Mouse (Mus musculus): ENCODE data around the gene Galnt17.

The Galnt17 gene

GRCm38 (mm10) chr5:131308397-131308796, at the start of gene Galnt17:
Gene Galnt17 (minus strand): TSS chr5:131308497.
- no peak for DNase-seq (ENCODE audit: low spot score)

DNA sequence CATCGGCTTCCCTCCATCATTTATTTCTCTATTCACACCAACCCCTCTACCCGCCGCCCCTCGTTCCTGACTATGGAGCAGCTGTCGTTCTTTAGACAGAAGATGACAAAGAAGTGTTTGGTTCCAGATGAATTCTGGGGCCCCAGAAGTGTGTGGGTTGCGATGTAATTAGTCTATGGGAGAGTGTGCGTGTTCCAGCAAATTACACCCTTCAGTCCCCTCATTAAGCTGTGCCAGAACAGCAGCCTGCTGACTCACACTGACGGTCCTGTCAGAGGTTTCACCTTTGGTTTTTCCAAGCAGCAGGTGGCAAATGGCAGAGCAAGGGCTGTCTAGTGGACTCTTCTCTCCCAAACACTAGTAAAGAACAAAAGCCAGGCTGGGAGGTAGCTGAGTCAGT, 26.2 kb upstream of the Galnt17 start:
- no peak for DNase-seq (ENCODE audit: low spot score)

DNA sequence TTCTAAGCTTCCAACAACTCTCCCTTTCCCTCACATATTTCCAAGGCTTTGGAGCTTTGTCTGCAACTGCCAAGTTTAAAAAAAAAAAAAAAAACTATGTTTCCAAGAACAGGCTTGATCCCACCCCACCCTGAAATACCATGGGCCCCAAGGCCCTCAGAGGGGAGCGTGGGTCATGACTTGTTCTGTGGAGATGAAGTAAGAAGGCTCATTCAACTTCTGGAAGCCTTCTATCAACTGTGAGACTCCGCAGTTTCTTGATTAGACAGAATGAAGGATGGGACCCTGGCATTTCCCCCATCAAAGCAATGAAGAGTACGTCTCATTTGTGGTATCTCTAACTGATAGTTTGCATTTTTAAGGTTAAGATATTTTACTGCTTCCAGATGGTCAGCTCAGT, 13.0 kb upstream of the Galnt17 start:
- no peak for DNase-seq (ENCODE audit: low spot score)

DNA sequence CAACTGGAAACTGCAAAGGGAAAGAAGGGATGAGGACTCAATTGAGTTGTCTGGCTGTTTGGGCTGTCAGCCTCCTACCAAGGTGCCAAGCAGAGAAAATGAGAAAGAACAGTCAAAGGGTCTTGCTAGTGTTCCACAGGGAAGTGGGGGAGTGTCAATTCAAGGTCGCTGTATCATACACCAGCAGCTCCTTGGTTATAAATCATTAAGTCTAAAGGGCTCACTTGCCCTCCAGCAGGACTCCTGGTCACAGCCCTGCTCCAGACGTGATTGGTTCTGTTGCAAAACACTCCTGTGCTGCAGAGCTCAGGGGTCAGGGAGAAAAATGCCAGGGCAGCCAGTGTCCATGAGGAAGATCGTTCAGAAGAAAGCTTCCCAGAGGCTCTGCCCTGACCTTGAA, 11.3 kb upstream of the Galnt17 start:
- DNase-seq (ENCODE audit: low spot score) = no peak

DNA sequence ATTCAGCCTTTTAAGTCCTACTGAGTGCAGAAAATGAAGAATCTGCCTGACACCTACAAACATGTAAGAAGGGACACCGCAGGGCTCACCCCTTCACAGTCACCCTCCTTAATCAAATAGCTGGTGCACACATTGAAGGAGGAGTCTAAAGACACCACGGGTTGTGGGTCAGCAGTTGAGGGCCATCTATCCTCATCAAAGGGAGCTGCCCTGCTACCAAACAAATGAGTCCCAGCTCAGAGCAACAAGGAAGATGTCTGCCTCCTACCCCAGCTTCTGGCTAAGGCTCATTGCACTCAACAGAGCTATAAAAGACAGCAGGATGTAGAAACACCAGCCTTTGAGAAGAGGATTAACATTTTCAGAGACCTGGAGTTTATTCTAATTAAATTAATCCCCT, 10.8 kb upstream of the Galnt17 start:
- DNase-seq (ENCODE audit: low spot score) = no peak

DNA sequence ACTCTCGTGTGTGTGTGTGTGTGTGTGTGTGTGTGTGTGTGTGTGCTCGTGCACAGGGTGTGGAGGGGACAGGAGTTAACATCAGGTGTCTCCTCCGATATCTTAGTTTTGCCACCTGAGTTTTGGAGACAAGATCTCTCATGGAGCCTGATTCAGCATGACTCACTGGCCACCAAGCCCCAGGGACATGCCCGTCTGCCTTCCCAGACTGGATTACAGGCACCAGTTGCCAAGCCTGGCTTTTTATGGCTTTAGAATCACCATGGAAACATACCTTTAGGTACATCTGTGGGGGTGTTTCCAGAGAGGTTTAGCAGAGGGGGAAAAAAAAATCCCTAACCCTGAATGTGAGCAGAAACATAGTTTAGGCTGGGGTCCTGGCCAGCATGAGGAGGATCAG, 6.7 kb upstream of the Galnt17 start:
- no peak for DNase-seq (ENCODE audit: low spot score)

GRCm38 (mm10) chr5:131307656-131308151, 593 bp downstream of the Galnt17 start:
- peak; percentile 65 for DNase-seq (ENCODE audit: low spot score)

- DNase-seq (ENCODE audit: low spot score) = peak; percentile 19
Measured at GRCm38 (mm10) chr5:131306908-131307655, 1.2 kb downstream of the Galnt17 start.

- no peak for DNase-seq (ENCODE audit: low spot score)
Measured at GRCm38 (mm10) chr5:131306321-131306907, 1.9 kb downstream of the Galnt17 start.

DNA sequence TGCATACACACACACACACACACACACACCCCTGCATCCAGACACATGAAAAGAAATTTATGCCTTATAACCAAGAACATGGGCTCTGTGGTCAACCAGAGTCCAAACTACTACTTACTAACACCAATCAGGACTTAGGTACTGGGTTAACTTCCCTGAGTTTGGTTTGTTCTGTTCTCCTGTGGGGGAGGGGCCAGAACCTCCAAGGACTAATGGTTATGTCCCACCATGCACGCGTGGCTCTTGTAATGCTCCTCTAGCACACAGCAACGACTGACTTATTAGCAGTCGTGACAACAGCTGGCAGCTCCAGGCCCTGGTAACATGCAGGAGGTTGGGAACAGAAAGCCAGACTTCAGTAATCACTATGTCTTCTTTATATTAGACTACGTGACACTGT, 3.1 kb downstream of the Galnt17 start:
- DNase-seq (ENCODE audit: low spot score) = no peak

- DNase-seq (ENCODE audit: low spot score) = no peak
Measured at GRCm38 (mm10) chr5:131301526-131301925, 6.8 kb downstream of the Galnt17 start.

GRCm38 (mm10) chr5:131293726-131294449, 14.4 kb downstream of the Galnt17 start:
- no peak for DNase-seq (ENCODE audit: low spot score)

DNA sequence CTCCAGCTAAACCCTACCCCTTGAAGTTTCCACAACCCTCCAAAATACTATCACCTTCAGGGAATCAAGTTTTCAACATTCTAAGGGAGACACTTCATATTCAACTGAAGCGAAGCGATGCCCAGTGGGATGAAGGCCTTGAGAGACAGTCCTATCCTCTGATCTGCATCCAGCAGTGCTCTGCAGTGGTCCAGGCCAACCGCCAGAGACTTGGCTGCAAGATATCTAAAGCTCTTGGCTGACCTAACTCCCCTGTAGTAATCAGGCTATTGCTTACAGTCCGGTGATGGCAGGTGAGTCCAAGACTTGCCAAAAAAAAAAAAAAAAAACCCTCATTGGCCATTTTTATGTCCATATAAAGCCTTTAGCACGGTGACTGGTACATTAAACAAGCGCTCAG, 21.2 kb downstream of the Galnt17 start:
- no peak for DNase-seq (ENCODE audit: low spot score)

DNA sequence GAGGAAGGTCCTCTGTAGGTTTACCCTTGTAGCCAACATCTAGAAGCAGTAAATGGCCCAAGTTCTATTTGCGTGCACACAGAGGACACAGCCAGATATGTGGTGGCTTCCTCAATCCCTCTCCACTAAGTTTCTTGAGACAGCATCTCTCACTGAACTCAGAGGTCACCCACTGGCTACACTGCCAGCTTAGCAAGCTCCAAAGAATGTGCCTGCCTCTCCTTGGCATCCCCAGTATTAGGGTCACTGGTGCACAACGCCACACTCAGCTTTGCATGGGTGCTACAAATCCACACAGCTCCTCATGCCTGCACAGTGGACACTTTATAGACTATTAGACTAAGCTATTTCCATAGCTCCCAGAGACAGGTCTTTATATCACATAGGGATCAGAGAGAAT, 21.6 kb downstream of the Galnt17 start:
- DNase-seq (ENCODE audit: low spot score) = no peak

DNA sequence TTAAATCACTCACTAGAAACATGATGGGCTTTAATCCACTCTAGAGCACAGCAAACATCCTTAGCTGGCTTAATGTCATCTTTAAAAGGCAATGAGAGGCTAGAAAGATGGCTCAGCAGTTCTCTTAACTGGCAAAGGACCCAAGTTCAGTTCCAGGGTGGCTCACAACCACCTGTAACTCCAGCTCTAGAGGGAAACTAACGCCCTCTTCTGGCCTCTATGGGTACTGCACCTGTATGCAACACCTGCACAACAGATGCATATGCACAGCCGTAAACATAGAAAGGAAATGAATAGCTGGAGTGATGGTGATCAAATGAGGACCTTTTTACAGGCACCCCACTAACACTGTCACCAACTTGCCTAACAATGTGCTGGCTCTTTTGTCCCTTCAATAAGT, 27.9 kb downstream of the Galnt17 start:
- DNase-seq (ENCODE audit: low spot score) = no peak

- DNase-seq (ENCODE audit: low spot score) = no peak
Measured at GRCm38 (mm10) chr5:131279286-131279685, 29.0 kb downstream of the Galnt17 start.

GRCm38 (mm10) chr5:131277227-131277626, 31.1 kb downstream of the Galnt17 start:
- peak; percentile 21 for DNase-seq (ENCODE audit: low spot score)

DNA sequence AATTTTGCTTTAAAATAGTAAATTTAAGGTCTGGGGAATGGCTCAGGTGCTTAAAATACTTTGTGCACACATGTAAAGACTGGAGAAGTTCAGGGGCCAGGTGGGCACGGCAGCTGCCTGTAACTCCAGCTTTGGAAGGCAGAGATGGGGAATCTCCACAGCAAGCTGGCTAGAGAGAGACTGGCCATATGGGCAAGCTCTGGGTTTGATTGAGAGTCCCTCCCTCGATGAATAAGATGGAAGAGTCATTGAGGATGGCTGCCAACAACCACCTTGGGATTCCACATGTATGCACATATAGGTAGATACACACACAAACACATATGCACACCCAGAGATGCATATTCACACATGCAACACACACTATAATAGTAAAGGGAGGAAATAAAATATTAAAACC, 42.0 kb downstream of the Galnt17 start:
- DNase-seq (ENCODE audit: low spot score) = no peak

- DNase-seq (ENCODE audit: low spot score) = no peak
Measured at GRCm38 (mm10) chr5:131264145-131264544, 44.2 kb downstream of the Galnt17 start.

DNA sequence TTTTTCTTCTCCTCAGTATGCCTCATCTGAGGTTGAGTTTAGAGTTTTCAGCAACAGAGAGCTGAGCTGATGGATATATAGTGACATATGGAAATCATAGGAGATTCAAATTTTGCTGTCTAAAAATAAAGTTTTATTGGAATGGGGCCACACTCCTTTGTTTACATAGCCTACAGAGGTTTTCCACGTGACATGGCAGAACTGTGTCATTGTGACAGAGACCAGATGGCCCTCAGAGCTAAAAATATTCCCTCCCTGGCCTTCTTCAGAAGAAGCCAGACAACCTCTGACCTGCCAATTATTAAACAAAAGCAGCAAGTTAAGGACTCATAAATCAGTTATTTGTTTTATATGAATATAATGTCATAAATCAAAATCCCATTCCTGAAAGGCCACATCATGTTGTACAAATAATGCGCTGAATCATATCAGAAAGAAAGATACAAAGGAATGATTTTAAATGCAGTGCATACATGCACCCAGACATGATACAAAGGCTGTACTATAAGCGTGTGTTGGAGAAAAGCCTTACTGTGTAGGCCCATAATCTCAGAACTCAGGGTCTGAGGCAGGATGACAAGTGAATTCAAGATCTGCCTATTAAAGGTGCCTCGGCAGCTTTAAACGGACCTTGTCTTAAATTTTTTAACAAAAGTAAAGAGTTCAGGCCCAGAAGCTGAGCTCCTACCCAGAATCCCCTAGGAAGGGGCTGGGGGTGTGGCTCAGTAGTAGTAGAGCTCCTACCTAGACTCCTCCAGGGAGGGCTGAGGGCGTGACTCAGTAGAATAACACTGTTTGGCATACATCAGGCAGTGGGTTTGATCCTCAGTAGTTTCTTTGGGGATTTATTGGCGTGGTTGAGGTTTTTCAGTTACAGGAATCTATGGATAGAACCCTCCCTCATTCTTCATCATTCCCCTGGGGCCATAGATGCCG, 57.3 kb downstream of the Galnt17 start:
- DNase-seq (ENCODE audit: low spot score) = no peak

- no peak for DNase-seq (ENCODE audit: low spot score)
Measured at GRCm38 (mm10) chr5:131248416-131248815, 59.9 kb downstream of the Galnt17 start.

DNA sequence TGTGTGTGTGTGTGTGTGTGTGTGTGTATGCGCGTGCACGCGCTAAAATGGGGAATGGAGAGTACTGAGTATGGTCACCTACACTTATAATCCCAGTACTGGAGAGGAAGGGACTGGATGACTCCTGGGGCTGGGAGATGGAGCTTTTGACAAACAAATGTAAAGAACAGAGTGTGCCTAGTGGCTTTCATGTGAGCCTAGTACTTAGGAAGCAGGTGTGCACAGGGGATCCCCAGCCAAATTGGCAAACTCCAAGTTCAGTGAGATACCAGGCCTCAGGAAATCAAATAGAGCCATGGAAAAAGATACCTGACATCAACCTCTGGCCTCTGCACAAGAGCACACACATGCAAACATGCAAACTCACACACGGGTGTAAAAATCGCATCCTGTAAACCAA, 61.7 kb downstream of the Galnt17 start:
- no peak for DNase-seq (ENCODE audit: low spot score)
